Mouse (Mus musculus): ENCODE measurements at regions not wholly inside any gene's neighbourhood (a gene's known extent, or its start where the extent isn't known, plus 50 kb on each side); places are given as distances from the start of the nearest gene placed in this dataset.

DNA sequence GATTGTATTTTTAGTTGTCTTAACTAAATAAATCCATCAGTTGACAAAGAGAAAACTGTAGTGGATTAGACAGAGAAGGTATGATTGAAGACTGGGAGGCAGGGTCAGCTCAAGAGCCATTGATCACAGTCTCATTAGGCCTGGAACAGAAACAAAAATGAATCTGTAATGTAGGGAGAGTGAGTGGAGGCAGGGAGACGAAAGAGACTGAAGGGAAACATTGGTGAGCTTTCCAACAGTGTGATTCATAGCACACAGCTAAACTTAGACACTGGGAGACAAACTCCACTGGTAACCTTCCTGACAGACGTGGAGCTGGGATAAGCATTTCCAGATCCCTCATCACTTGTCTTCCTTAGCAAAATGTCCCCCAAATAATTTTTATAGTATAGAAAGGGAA lies 372.1 kb upstream of the Fam92a start:
- WGBS: 33% methylated on average over 2 of the region's 2 CpGs
- Histone ChIP-seq H3K4me1 (ENCODE audit: control insufficient read depth, insufficient read depth, low read length) (no peaks in the 10 kb centered on the region), H3K9ac (replicated peaks; ENCODE audit: low read depth, low read length) (no peak overlapping the region), H3K4me3 (ENCODE audit: low read depth, low read length) (no peak overlapping the region), H3K9me3 (ENCODE audit: control insufficient read depth, low read depth, low read length) (no peaks in the 10 kb centered on the region), H3K4me2 (replicated peaks; ENCODE audit: low read depth, low read length) (no peak overlapping the region), H3K27me3 (ENCODE audit: control insufficient read depth, insufficient read depth, low read length) (no peaks in the 10 kb centered on the region), H3K27ac (ENCODE audit: low read length) (no peak overlapping the region), H3K36me3 (ENCODE audit: control insufficient read depth, insufficient read depth, low read length) (no peaks in the 10 kb centered on the region)
- no peak for ATAC-seq (ENCODE audit: insufficient number of reproducible peaks, insufficient read depth, low FRiP score, low read depth)

DNA sequence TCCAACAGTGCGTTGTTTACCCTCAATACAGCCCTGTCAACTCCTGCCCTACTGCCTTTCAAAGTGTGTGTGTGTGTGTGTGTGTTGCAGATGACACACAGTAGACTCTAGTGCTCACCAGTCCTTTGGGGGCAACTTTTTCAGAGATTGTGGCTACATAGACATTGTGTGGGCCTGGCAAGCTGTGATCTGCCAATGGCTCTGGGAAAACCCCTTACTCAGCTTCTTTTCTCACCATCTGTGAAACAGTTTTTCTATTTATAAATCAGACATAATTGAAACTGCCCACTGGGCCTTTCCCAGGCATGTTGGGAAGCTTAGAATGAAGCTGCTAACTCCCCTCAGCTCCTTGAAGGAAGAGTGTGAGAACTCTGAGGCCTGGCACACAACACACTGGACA lies 369.7 kb upstream of the Fam92a start:
- Histone ChIP-seq H3K9ac (replicated peaks; ENCODE audit: low read depth, low read length) (no peak overlapping the region), H3K4me3 (ENCODE audit: low read depth, low read length) (no peak overlapping the region), H3K27ac (ENCODE audit: low read length) (no peak overlapping the region), H3K4me2 (replicated peaks; ENCODE audit: low read depth, low read length) (no peak overlapping the region), H3K36me3 (ENCODE audit: control insufficient read depth, insufficient read depth, low read length) (no peaks in the 10 kb centered on the region), H3K27me3 (ENCODE audit: control insufficient read depth, insufficient read depth, low read length) (0 out of 2 replicates have a peak, but pooled peaks cover under 1% of the 10 kb centered on the region), H3K9me3 (ENCODE audit: control insufficient read depth, low read depth, low read length) (no peaks in the 10 kb centered on the region), H3K4me1 (ENCODE audit: control insufficient read depth, insufficient read depth, low read length) (no peaks in the 10 kb centered on the region)
- 91% methylated on average over 1 of the region's 1 CpGs for WGBS
- no peak for ATAC-seq (ENCODE audit: insufficient number of reproducible peaks, insufficient read depth, low FRiP score, low read depth)

DNA sequence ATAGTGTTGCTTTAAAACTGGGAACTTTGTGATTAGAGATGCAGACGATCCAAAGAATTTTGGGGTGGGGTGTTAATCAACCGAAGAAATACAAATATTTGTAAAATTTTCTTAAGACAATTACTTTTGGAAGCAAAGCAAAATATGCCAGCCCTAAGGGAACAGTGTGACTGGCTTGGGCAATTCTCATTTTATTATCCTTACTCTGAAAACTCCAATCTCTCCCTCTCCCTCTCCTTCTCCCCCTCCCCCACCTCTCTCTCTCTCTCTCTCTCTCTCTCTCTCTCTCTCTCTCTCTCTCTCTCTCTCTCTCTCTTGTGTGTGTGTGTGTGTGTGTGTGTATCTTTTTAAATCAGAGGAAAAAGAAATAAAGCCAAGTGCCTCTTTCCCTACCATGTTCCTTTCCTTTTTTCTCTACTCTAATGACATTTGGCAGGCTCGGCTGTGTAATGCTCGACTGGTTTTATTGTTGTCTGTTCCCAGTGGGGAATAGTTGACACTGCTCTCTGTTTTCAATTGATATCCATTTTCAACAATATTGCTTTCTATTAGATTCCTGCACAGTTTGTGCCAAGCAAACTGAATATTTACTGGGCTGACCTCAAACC lies 367.5 kb upstream of the Fam92a start:
- Histone ChIP-seq H3K4me3 (ENCODE audit: low read depth, low read length) (no peak overlapping the region), H3K27me3 (ENCODE audit: control insufficient read depth, insufficient read depth, low read length) (0 out of 2 replicates have a peak, but pooled peaks cover 2% of the 10 kb centered on the region), H3K9ac (replicated peaks; ENCODE audit: low read depth, low read length) (no peak overlapping the region), H3K9me3 (ENCODE audit: control insufficient read depth, low read depth, low read length) (no peaks in the 10 kb centered on the region), H3K36me3 (ENCODE audit: control insufficient read depth, insufficient read depth, low read length) (no peaks in the 10 kb centered on the region), H3K4me1 (ENCODE audit: control insufficient read depth, insufficient read depth, low read length) (no peaks in the 10 kb centered on the region), H3K27ac (ENCODE audit: low read length) (no peak overlapping the region), H3K4me2 (replicated peaks; ENCODE audit: low read depth, low read length) (no peak overlapping the region)
- 32% methylated on average over 4 of the region's 4 CpGs for WGBS
- no peak for ATAC-seq (ENCODE audit: insufficient number of reproducible peaks, insufficient read depth, low FRiP score, low read depth)

DNA sequence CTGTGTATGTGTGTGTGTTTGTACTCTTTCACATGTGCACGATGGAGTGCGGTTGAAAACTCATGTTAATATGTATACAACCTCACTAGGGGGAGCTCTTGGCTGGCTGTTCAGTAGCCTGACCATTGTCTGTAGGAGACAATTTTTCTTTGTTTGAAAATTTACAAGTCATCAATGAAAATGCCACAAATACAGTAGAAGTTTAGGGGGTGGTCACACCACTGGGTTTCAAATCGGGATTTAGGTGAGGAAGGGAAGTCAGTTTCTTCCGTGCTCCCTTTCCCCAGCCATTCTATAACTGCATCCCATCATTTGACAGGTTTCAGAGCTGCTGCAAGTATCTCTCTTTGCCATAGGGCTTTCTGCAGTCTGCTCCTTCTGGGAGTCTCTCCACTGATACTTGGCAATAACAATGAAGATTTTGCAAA lies 366.9 kb upstream of the Fam92a start:
- no peaks in the 10 kb centered on the region for H3K36me3 ChIP-seq (ENCODE audit: control insufficient read depth, insufficient read depth, low read length)
- no peaks in the 10 kb centered on the region for H3K9me3 ChIP-seq (ENCODE audit: control insufficient read depth, low read depth, low read length)
- ATAC-seq (ENCODE audit: insufficient number of reproducible peaks, insufficient read depth, low FRiP score, low read depth): no peak
- WGBS: 7% methylated on average over 4 of the region's 4 CpGs
- H3K4me1 ChIP-seq (ENCODE audit: control insufficient read depth, insufficient read depth, low read length): no peaks in the 10 kb centered on the region
- H3K9ac ChIP-seq (replicated peaks; ENCODE audit: low read depth, low read length): no peak overlapping the region
- H3K27ac ChIP-seq (ENCODE audit: low read length): no peak overlapping the region
- H3K4me2 ChIP-seq (replicated peaks; ENCODE audit: low read depth, low read length): no peak overlapping the region
- 0 out of 2 replicates have a peak, but pooled peaks cover 2% of the 10 kb centered on the region for H3K27me3 ChIP-seq (ENCODE audit: control insufficient read depth, insufficient read depth, low read length)
- H3K4me3 ChIP-seq (ENCODE audit: low read depth, low read length): no peak overlapping the region

DNA sequence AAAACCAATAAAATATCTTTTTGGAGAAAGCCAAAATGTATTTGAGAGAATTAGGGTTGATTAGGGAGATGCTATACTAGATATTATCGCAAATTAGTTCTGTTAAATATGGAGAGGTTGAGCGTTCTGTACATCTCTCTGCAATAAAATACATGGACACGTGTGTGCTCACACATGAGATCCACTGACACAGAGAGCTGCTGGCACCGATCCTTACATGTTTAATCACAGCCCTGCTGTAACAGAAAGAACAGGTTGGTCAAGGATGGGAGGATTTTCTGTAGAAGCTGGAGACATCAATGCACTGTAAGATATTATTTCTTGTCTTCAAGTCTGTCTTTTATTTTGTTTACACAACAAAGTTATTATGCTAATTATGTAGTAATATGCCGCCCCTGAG lies 366.2 kb upstream of the Fam92a start:
- H3K36me3 ChIP-seq (ENCODE audit: control insufficient read depth, insufficient read depth, low read length): no peaks in the 10 kb centered on the region
- H3K4me1 ChIP-seq (ENCODE audit: control insufficient read depth, insufficient read depth, low read length): no peaks in the 10 kb centered on the region
- no peak overlapping the region for H3K4me2 ChIP-seq (replicated peaks; ENCODE audit: low read depth, low read length)
- no peak overlapping the region for H3K9ac ChIP-seq (replicated peaks; ENCODE audit: low read depth, low read length)
- WGBS: 77% methylated on average over 5 of the region's 5 CpGs
- no peak overlapping the region for H3K4me3 ChIP-seq (ENCODE audit: low read depth, low read length)
- H3K27me3 ChIP-seq (ENCODE audit: control insufficient read depth, insufficient read depth, low read length): 0 out of 2 replicates have a peak, but pooled peaks cover 2% of the 10 kb centered on the region
- no peak for ATAC-seq (ENCODE audit: insufficient number of reproducible peaks, insufficient read depth, low FRiP score, low read depth)
- H3K27ac ChIP-seq (ENCODE audit: low read length): no peak overlapping the region
- no peaks in the 10 kb centered on the region for H3K9me3 ChIP-seq (ENCODE audit: control insufficient read depth, low read depth, low read length)

DNA sequence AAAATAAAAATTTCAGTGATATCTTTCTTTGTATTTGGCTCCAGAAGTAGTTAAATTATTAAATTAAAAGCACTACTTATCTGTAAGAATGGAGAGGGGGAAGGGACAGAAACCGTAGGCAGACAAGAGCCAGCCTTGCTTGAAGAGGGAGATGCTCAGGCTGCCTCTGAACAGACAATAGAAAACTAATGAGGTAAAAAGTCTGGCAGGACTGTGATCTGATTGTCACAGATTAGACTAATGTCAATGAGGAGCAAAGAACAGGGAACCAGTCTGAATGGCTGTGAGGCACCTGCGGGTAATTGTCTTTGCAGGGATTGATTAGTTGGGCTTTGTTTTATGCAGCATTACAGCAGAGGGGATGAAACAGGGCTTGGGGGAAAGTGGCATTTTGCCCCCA lies 362.3 kb upstream of the Fam92a start:
- H3K4me2 ChIP-seq (replicated peaks; ENCODE audit: low read depth, low read length): no peak overlapping the region
- H3K4me3 ChIP-seq (ENCODE audit: low read depth, low read length): no peak overlapping the region
- 50% methylated on average over 2 of the region's 2 CpGs for WGBS
- no peak overlapping the region for H3K27ac ChIP-seq (ENCODE audit: low read length)
- no peaks in the 10 kb centered on the region for H3K36me3 ChIP-seq (ENCODE audit: control insufficient read depth, insufficient read depth, low read length)
- no peaks in the 10 kb centered on the region for H3K9me3 ChIP-seq (ENCODE audit: control insufficient read depth, low read depth, low read length)
- H3K9ac ChIP-seq (replicated peaks; ENCODE audit: low read depth, low read length): no peak overlapping the region
- no peaks in the 10 kb centered on the region for H3K4me1 ChIP-seq (ENCODE audit: control insufficient read depth, insufficient read depth, low read length)
- ATAC-seq (ENCODE audit: insufficient number of reproducible peaks, insufficient read depth, low FRiP score, low read depth): no peak
- H3K27me3 ChIP-seq (ENCODE audit: control insufficient read depth, insufficient read depth, low read length): 0 out of 2 replicates have a peak, but pooled peaks cover 2% of the 10 kb centered on the region

DNA sequence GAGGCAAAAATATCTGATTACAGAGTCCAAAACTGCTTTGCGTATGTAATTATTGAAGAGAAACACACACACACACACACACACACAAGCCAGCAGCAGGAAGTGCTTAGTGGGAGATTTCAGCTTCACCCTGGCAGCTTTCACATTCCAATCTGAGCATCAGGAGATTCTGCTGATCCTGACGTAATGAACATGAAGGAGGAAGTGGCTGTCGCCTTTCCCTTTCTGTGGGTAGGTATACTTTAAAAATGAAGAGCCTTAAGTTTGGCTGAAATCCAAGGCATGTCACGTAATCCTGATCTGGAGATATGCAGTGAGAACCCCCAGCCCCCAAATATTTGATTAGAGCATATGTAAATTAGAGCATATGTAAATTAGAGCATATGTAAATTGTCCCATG lies 361.1 kb upstream of the Fam92a start:
- Histone ChIP-seq H3K9ac (replicated peaks; ENCODE audit: low read depth, low read length) (no peak overlapping the region), H3K36me3 (ENCODE audit: control insufficient read depth, insufficient read depth, low read length) (no peaks in the 10 kb centered on the region), H3K4me1 (ENCODE audit: control insufficient read depth, insufficient read depth, low read length) (no peaks in the 10 kb centered on the region), H3K27me3 (ENCODE audit: control insufficient read depth, insufficient read depth, low read length) (0 out of 2 replicates have a peak, but pooled peaks cover 2% of the 10 kb centered on the region), H3K27ac (ENCODE audit: low read length) (no peak overlapping the region), H3K4me2 (replicated peaks; ENCODE audit: low read depth, low read length) (no peak overlapping the region), H3K4me3 (ENCODE audit: low read depth, low read length) (no peak overlapping the region), H3K9me3 (ENCODE audit: control insufficient read depth, low read depth, low read length) (no peaks in the 10 kb centered on the region)
- 49% methylated on average over 4 of the region's 4 CpGs for WGBS
- ATAC-seq (ENCODE audit: insufficient number of reproducible peaks, insufficient read depth, low FRiP score, low read depth): no peak

DNA sequence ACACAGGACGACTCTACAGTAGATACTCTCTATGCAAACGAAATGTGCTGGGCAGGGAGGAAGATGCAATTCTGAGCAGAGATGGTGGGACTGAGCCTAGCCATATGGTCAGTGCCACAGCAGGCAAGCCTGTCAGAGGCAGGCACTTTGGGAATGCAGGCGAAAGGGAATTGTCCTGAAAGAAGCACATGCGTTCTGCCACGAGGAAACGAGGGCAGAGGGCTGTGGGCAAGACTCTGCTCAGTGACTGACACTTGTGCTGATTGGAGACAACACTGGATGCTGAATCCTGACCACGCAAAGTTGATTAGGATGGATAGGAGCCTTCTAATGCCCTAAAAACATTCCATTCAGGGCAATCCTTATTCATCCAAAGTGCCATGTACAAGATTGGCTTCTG lies 350.5 kb upstream of the Fam92a start:
- Histone ChIP-seq H3K27me3 (ENCODE audit: control insufficient read depth, insufficient read depth, low read length) (no peaks in the 10 kb centered on the region), H3K9ac (replicated peaks; ENCODE audit: low read depth, low read length) (no peak overlapping the region), H3K4me1 (ENCODE audit: control insufficient read depth, insufficient read depth, low read length) (no peaks in the 10 kb centered on the region), H3K36me3 (ENCODE audit: control insufficient read depth, insufficient read depth, low read length) (no peaks in the 10 kb centered on the region), H3K4me2 (replicated peaks; ENCODE audit: low read depth, low read length) (no peak overlapping the region), H3K4me3 (ENCODE audit: low read depth, low read length) (no peak overlapping the region), H3K27ac (ENCODE audit: low read length) (no peak overlapping the region), H3K9me3 (ENCODE audit: control insufficient read depth, low read depth, low read length) (no peaks in the 10 kb centered on the region)
- ATAC-seq (ENCODE audit: insufficient number of reproducible peaks, insufficient read depth, low FRiP score, low read depth): no peak
- 73% methylated on average over 7 of the region's 7 CpGs for WGBS

DNA sequence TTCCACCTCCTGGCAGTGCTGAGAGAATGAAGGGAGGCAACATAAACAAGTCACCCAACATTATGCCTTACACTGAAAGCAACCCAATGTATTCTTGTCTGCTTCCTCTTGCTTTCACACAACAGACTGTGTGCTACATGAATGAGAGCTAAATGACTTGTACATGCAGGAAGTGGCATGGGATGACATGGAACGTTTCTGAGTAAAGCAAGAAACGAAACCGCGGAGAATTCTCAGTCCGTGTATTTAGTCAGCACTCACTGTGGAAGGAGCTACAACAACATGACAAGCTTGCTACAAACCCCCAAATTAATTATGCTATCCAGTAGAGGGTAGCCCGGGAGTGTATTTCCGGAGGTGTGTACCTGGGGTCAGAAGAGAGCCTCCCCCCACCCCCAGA lies 349.4 kb upstream of the Fam92a start:
- Histone ChIP-seq H3K36me3 (ENCODE audit: control insufficient read depth, insufficient read depth, low read length) (no peaks in the 10 kb centered on the region), H3K27me3 (ENCODE audit: control insufficient read depth, insufficient read depth, low read length) (no peaks in the 10 kb centered on the region), H3K9ac (replicated peaks; ENCODE audit: low read depth, low read length) (no peak overlapping the region), H3K4me3 (ENCODE audit: low read depth, low read length) (no peak overlapping the region), H3K4me2 (replicated peaks; ENCODE audit: low read depth, low read length) (no peak overlapping the region), H3K27ac (ENCODE audit: low read length) (no peak overlapping the region), H3K9me3 (ENCODE audit: control insufficient read depth, low read depth, low read length) (no peaks in the 10 kb centered on the region), H3K4me1 (ENCODE audit: control insufficient read depth, insufficient read depth, low read length) (no peaks in the 10 kb centered on the region)
- 80% methylated on average over 7 of the region's 7 CpGs for WGBS
- no peak for ATAC-seq (ENCODE audit: insufficient number of reproducible peaks, insufficient read depth, low FRiP score, low read depth)
